Mouse (Mus musculus): ENCODE results near the gene Erf.

GRCm38 (mm10) chr7:25281166-25281733 lies 30.7 kb upstream of the Erf start:
- TF ChIP-seq CTCF (IDR thresholded peaks at IDR 0.05; ENCODE audit: low read depth, low read length), result no peak
- no peak for TF ChIP-seq POLR2A (IDR thresholded peaks at IDR 0.05; ENCODE audit: extremely low read depth, insufficient read depth, low read length)

Measured in liver, adult 2 months (tissue).